Mouse (Mus musculus): ENCODE data around the gene Prss54. TPM values are rescaled to one million over a fixed set of nuclear protein-coding genes. Genes with fewer than 3 reads are reported as not detected.
"Not testable (repeated sequence)": the region's sequence is repeated elsewhere in the genome, so short reads cannot be mapped to it uniquely, and the experiment has no call there.

Gene Prss54
- polyA plus RNA-seq, 1 experiment from 2014 or later, result not detected

GRCm38 (mm10) chr8:95607210-95607609, 31.1 kb upstream of the Prss54 start:
- ATAC-seq (no peak), DNase-seq (ENCODE audit: low spot score) (no peak)
- no peak for TF ChIP-seq CTCF (IDR thresholded peaks at IDR 0.05)
- no peak for TF ChIP-seq EP300 (IDR thresholded peaks at IDR 0.05)
- H3K9ac ChIP-seq (replicated peaks; ENCODE audit: low read depth), result no peak overlapping the region
- H3K36me3 ChIP-seq (ENCODE audit: insufficient read depth, low read length), result no peaks in the 10 kb centered on the region
- no peaks in the 10 kb centered on the region for H3K27me3 ChIP-seq (replicated peaks; ENCODE audit: insufficient read depth, low read length)
- 46% methylated on average over 9 of the region's 9 CpGs for WGBS
- H3K27ac ChIP-seq (ENCODE audit: low read length), result no peak overlapping the region
- H3K9me3 ChIP-seq (ENCODE audit: low read length), result no peaks in the 10 kb centered on the region
- H3K4me2 ChIP-seq (replicated peaks; ENCODE audit: low read depth, low read length), result no peak overlapping the region
- no peak overlapping the region for H3K4me3 ChIP-seq (ENCODE audit: low read depth, low read length)
- no peaks in the 10 kb centered on the region for H3K4me1 ChIP-seq (ENCODE audit: insufficient read depth, low read depth, low read length)

GRCm38 (mm10) chr8:95606509-95606908, 30.4 kb upstream of the Prss54 start:
- not testable (repeated sequence) for H3K4me2 ChIP-seq (replicated peaks; ENCODE audit: low read depth, low read length); H3K27ac ChIP-seq (ENCODE audit: low read length); H3K9me3 ChIP-seq (ENCODE audit: low read length); ATAC-seq; H3K27me3 ChIP-seq (replicated peaks; ENCODE audit: insufficient read depth, low read length); H3K9ac ChIP-seq (replicated peaks; ENCODE audit: low read depth); H3K4me1 ChIP-seq (ENCODE audit: insufficient read depth, low read depth, low read length); H3K36me3 ChIP-seq (ENCODE audit: insufficient read depth, low read length); H3K4me3 ChIP-seq (ENCODE audit: low read depth, low read length)
- WGBS, result 22% methylated on average over 4 of the region's 5 CpGs
- peak; percentile 22; the same call in 1 of the 2 replicates for TF ChIP-seq CTCF (IDR thresholded peaks at IDR 0.05)
- peak; percentile 8 for DNase-seq (ENCODE audit: low spot score)

- 63% methylated on average over 2 of the region's 2 CpGs for WGBS
- Histone ChIP-seq H3K4me3 (ENCODE audit: low read depth, low read length) (no peak overlapping the region), H3K27me3 (replicated peaks; ENCODE audit: insufficient read depth, low read length) (no peaks in the 10 kb centered on the region), H3K9me3 (ENCODE audit: low read length) (no peaks in the 10 kb centered on the region), H3K9ac (replicated peaks; ENCODE audit: low read depth) (no peak overlapping the region), H3K36me3 (ENCODE audit: insufficient read depth, low read length) (no peaks in the 10 kb centered on the region), H3K4me1 (ENCODE audit: insufficient read depth, low read depth, low read length) (no peaks in the 10 kb centered on the region), H3K27ac (ENCODE audit: low read length) (no peak overlapping the region), H3K4me2 (replicated peaks; ENCODE audit: low read depth, low read length) (no peak overlapping the region)
- no peak for TF ChIP-seq EP300 (IDR thresholded peaks at IDR 0.05)
- TF ChIP-seq CTCF (IDR thresholded peaks at IDR 0.05), result peak; percentile 21; the same call in 1 of the 2 replicates
- no peak for ATAC-seq
- no peak for DNase-seq (ENCODE audit: low spot score)
Measured at GRCm38 (mm10) chr8:95602168-95602567, 26.0 kb upstream of the Prss54 start.

GRCm38 (mm10) chr8:95601306-95601705, 25.2 kb upstream of the Prss54 start:
- H3K36me3 ChIP-seq (ENCODE audit: insufficient read depth, low read length), result no peaks in the 10 kb centered on the region
- H3K4me2 ChIP-seq (replicated peaks; ENCODE audit: low read depth, low read length), result no peak overlapping the region
- H3K27ac ChIP-seq (ENCODE audit: low read length), result no peak overlapping the region
- H3K9ac ChIP-seq (replicated peaks; ENCODE audit: low read depth), result no peak overlapping the region
- H3K27me3 ChIP-seq (replicated peaks; ENCODE audit: insufficient read depth, low read length), result no peaks in the 10 kb centered on the region
- ATAC-seq, result no peak
- DNase-seq (ENCODE audit: low spot score), result no peak
- 71% methylated on average over 15 of the region's 15 CpGs for WGBS
- no peak overlapping the region for H3K4me3 ChIP-seq (ENCODE audit: low read depth, low read length)
- TF ChIP-seq CTCF (IDR thresholded peaks at IDR 0.05) (no peak), EP300 (IDR thresholded peaks at IDR 0.05) (no peak)
- no peaks in the 10 kb centered on the region for H3K4me1 ChIP-seq (ENCODE audit: insufficient read depth, low read depth, low read length)
- H3K9me3 ChIP-seq (ENCODE audit: low read length), result no peaks in the 10 kb centered on the region

GRCm38 (mm10) chr8:95599861-95600260, 23.7 kb upstream of the Prss54 start:
- TF ChIP-seq EP300 (IDR thresholded peaks at IDR 0.05) (no peak), CTCF (IDR thresholded peaks at IDR 0.05) (peak; percentile 80)
- H3K9me3 ChIP-seq (ENCODE audit: low read length), result no peaks in the 10 kb centered on the region
- H3K27me3 ChIP-seq (replicated peaks; ENCODE audit: insufficient read depth, low read length), result no peaks in the 10 kb centered on the region
- no peak for ATAC-seq
- no peaks in the 10 kb centered on the region for H3K4me1 ChIP-seq (ENCODE audit: insufficient read depth, low read depth, low read length)
- DNase-seq (ENCODE audit: low spot score), result peak; percentile 64
- H3K4me2 ChIP-seq (replicated peaks; ENCODE audit: low read depth, low read length), result no peak overlapping the region
- no peaks in the 10 kb centered on the region for H3K36me3 ChIP-seq (ENCODE audit: insufficient read depth, low read length)
- H3K4me3 ChIP-seq (ENCODE audit: low read depth, low read length), result no peak overlapping the region
- WGBS, result 8% methylated on average over 11 of the region's 11 CpGs
- H3K9ac ChIP-seq (replicated peaks; ENCODE audit: low read depth), result no peak overlapping the region
- H3K27ac ChIP-seq (ENCODE audit: low read length), result no peak overlapping the region

- H3K27me3 ChIP-seq (replicated peaks; ENCODE audit: insufficient read depth, low read length), result no peaks in the 10 kb centered on the region
- no peaks in the 10 kb centered on the region for H3K4me1 ChIP-seq (ENCODE audit: insufficient read depth, low read depth, low read length)
- DNase-seq (ENCODE audit: low spot score), result no peak
- no peak overlapping the region for H3K9ac ChIP-seq (replicated peaks; ENCODE audit: low read depth)
- H3K36me3 ChIP-seq (ENCODE audit: insufficient read depth, low read length), result no peaks in the 10 kb centered on the region
- no peak overlapping the region for H3K4me3 ChIP-seq (ENCODE audit: low read depth, low read length)
- H3K9me3 ChIP-seq (ENCODE audit: low read length), result no peaks in the 10 kb centered on the region
- ATAC-seq, result peak; percentile 35
- TF ChIP-seq CTCF (IDR thresholded peaks at IDR 0.05) (no peak), EP300 (IDR thresholded peaks at IDR 0.05) (no peak)
- H3K27ac ChIP-seq (ENCODE audit: low read length), result no peak overlapping the region
- WGBS, result 12% methylated on average over 4 of the region's 4 CpGs
- H3K4me2 ChIP-seq (replicated peaks; ENCODE audit: low read depth, low read length), result no peak overlapping the region
Measured at GRCm38 (mm10) chr8:95596841-95597241, 20.7 kb upstream of the Prss54 start.

GRCm38 (mm10) chr8:95595131-95595530, 19.0 kb upstream of the Prss54 start:
- Histone ChIP-seq H3K9me3 (ENCODE audit: low read length) (no peaks in the 10 kb centered on the region), H3K27ac (ENCODE audit: low read length) (no peak overlapping the region), H3K4me3 (ENCODE audit: low read depth, low read length) (no peak overlapping the region), H3K36me3 (ENCODE audit: insufficient read depth, low read length) (no peaks in the 10 kb centered on the region), H3K4me1 (ENCODE audit: insufficient read depth, low read depth, low read length) (no peaks in the 10 kb centered on the region), H3K27me3 (replicated peaks; ENCODE audit: insufficient read depth, low read length) (no peaks in the 10 kb centered on the region), H3K4me2 (replicated peaks; ENCODE audit: low read depth, low read length) (no peak overlapping the region), H3K9ac (replicated peaks; ENCODE audit: low read depth) (no peak overlapping the region)
- ATAC-seq (no peak), DNase-seq (ENCODE audit: low spot score) (no peak)
- no peak for TF ChIP-seq CTCF (IDR thresholded peaks at IDR 0.05)
- 84% methylated on average over 14 of the region's 14 CpGs for WGBS
